Mouse (Mus musculus) MN1 (cell line): Measurements from ENCODE around the gene Tff1.

ENCODE experiments used
- DNase-seq: peaks from one replicate; pipeline ENCODE4 v3.0.0-alpha.2; 2016; ENCODE audit warnings: low spot score

The Tff1 gene

DNA sequence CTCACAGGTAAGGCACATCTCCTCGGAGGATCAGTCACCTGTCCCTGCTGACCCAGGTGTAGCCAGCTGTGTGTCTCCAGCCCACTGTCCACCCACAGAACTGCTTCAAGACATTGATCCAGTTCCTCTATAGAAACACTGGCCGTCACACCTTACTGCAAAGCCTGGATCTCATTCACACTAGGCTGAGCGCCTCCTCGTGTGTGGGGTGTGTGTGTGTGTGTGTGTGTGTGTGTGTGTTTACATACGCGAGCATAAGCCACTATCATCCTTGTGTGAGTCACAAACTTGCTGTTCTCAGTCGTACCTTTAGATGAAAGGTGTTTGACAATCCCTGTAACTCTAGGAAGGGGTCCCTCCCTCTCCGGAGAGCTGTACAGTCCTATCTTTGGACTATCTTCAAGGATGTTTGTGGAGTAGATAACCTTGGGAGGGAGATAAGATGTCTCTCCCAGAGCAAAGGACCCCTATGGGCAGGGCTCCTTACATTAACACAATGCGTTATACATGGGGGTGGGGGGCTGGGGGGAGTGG, 12.0 kb downstream of the Tff1 start:
- no peak for DNase-seq

DNA sequence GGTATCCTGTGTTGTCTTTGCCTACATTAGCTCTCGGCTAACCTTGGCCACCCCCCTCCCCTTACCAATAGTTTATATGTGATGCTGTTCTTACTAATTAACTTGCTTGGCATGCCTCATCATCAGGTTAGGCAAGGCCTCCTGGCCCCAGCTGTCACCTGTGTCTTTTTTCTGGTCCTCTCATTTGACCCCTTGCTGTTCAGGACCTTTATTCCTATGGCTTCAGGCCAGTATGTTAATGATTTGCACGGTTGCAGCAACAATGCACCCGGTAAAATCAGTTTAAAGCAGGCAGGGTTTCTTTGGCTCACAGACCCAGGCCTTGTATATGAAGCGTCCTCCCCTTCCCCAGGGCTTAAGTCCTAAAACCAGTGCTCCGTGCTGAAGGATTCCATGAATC, 12.6 kb downstream of the Tff1 start:
- no peak for DNase-seq

DNA sequence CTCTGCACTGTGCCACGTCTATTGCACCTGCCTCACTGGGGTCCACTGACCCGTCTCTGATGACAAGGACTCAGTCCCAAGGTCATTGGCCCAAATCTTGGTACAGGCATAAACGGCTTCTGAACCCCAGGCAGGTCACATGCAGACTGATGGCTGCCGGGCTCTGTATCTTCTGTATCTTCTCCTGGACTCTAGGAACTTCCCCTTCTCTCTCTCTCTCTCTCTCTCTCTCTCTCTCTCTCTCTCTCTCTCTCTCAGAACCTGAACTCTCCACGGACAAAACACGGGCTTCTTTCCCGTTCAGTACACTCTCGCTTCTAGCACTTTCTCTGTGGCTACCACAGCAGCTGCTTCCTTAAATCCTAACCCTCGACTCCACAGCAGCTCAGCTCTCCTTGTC, 19.1 kb downstream of the Tff1 start:
- DNase-seq: no peak

DNA sequence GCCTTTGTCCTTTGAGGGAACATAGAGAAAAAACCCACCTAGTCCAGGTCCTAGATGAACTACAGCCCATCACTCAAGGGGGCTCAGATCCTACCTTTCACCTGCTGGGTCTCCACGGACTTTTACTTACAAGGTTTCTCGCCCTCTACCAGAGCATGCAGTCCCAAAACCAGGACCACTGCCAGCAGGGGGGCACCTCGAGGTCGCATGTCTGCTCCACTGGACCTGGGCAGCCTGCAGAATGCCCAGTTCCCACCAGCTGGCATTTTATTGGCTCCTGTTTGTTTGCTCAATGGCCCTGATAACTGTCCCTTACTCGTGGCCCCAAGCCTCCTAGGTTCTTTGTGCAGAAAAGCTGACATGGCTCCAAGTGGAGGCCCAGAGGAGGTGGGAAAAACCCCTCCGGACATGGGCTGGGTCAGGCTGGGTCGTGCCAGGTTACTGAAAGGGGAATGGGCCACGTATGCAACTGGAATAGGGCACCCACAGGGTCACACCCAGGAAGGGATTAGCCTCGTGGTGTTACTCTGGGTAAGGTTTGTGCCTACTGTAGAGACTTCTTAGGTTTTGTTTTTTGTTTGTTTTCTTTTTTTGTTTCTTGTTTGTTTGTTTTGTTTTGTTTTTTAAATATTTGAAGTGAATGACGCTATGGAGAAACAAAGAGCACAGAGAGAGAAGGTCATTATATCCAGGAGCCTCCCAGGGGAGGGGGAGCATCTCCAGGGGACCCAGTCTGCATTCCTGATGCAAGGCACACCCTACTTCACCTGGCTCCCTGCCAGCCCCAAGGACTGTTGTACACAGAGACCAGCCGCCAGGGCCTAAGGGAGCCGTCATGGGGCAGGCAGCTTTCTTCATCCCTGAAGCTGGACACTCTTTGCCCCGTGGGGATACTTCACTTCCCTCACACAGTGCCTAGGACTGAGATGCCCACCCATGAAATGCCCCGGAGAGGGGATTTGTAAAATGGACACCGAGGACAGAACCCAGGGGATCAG, 20.7 kb downstream of the Tff1 start, which contains the start of gene Tff2:
TSS of gene Tff2 (minus strand) at position 243 of the 998 bp plus-strand sequence.
- no peak for DNase-seq

DNA sequence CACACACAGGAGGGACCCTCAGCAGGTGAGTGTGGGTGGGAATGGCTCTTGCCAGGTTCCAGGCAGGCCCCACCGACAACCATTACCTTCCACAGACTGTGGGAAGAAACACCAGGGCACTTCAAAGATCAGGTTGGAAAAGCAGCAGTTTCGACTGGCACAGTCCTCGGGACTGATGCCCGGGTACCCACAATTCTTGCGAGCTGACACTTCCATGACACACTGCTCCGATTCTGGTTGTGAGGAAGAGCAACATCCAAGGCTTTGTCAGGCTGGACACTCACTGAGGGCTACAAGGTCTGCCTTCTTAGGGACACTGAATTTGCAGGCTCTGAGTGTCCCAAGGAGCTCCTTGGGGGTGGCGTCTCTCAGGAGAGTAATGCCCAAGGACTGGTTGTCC, 23.0 kb downstream of the Tff1 start:
- no peak for DNase-seq

DNA sequence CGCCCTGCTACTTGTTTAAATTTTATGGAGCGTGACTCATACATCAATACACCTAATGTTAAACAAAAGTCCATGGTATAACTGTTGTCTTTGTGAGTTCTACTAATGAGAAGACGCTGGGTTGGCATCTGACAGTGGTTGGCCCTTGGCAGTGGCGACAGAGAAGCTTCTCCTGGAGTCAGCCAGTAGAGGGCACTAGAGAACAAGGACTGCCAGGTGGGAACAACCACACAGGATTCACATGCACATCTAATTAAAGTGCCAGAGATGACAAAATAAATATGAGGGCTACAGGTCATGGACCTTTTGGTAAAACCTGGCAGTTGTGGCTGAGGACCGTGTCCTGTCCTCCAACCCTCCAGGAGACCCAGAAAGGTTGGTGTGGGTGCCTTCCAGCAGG, 26.7 kb downstream of the Tff1 start:
- DNase-seq: peak; percentile 54

DNA sequence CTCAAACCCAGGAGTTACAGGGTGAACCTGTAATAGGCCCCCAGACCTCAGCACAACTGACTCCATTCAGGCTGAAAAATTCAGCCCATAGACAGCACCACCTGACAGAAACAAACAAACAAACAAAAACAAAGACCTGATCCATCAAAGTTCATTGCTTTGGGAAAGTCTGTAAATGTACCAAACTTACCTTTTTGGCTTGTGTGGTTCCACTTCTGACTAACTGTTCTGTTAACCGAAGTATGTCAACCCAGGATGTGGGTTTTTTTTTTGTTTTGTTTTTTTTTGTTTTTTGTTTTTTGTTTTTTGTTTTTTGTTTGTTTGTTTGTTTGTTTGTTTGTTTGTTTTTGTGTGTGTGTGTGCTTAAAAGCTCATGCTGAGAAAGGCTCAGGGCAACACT, 28.3 kb downstream of the Tff1 start:
- no peak for DNase-seq

DNA sequence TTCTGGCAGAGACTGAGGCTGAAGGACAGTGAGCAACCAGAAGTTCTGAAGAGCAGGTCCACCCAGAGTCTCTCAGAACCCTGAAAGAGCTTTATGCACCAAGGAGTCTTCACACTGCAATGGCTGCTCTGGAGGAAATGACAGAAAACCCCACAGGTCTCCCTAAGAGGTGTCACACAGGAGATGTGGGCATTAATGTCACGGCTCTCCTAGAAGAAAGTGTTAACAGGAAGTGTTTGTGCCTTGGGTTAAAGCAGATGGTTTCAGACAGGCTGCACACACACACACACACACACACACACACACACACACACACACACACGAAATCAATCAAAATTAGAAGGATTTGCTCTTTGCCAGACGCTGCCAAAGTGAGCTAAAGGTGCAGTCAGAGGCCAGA, 28.8 kb downstream of the Tff1 start:
- no peak for DNase-seq

DNA sequence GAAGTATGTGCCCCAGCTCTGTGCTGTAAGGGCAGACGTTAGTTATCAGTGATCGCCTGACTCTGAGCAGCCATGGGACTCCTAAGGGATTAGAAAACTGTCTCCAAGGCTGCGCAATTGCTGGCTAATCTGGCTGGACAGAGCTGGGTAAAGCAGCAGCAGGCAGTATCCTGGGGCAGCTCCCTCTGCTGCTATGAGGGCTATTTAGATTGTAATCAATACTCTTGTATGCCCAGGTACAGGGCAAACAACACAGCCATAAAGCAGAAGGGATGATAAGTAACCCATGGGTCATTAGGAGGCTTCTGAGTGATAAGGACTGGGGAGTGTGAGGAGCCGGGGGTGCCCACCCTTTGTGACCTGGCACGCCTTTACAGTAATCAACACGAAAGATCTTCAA, 30.2 kb downstream of the Tff1 start:
- no peak for DNase-seq

DNA sequence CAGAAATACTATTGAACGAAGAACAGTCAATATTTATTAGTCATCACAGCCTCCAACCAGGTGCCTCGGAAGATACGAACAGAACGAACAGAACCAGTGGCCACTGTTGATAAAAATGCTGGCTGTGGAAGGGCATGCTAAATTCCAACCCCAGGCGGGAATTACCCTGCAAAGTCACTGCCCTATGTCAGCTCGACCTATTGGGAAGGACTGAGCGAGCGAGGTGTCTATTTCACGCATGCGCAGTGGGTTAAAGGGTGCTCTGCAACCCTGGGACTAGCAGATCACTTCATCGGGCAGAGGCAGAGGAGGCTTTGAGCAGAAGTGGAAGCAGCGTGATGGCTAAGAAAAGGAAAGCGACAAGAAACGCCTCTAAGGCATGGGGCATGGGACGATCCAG, 31.3 kb downstream of the Tff1 start:
- no peak for DNase-seq

DNA sequence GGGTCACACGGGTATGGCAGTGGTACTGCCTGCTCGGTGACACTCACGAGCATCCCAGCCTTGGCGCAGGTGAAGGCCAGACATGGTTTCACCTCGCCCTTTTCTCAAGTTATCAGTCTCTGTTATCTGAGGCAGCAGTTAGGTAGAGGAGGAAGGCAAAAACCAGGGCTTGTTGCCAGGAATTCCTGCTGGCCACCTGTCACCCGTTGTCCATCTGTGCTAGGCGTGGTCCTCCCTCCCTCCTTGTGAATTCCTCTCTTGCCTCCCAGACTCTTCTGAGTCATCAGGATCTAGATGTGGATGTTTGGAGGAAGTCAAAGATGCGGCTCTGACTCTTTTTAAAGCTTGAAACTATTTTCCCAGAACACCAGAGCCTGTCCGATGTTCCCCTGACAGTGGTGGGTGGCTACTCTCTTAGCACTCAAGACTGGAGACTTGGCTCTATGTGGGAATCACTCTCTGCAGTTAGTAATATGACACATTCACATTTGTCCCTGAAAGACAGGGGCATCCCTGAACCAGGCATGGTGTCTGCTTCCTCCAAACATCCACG, 33.7 kb downstream of the Tff1 start:
- no peak for DNase-seq

DNA sequence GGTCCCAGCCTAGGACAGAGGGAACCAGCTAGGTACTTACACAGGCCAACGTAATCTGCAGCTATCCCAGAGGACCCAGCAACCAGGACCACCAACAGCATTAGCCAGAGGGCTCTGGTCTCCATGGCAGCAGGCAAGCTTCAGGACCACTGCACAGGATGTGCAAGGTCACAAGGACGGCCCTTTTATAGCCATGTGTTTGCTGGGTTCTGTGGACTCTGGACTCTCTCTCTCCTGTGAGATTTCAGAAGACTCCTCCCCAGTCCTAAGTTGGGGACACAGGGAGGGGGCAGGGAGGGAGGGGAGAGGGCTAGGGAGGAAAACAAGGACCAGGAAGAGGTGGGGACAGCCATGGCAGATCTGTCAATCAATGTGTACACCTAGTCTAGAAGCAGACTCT, 35.6 kb downstream of the Tff1 start, which contains the start of gene Tff3:
TSS of gene Tff3 (minus strand) at position 195 of the 400 bp plus-strand sequence.
- DNase-seq: no peak

DNA sequence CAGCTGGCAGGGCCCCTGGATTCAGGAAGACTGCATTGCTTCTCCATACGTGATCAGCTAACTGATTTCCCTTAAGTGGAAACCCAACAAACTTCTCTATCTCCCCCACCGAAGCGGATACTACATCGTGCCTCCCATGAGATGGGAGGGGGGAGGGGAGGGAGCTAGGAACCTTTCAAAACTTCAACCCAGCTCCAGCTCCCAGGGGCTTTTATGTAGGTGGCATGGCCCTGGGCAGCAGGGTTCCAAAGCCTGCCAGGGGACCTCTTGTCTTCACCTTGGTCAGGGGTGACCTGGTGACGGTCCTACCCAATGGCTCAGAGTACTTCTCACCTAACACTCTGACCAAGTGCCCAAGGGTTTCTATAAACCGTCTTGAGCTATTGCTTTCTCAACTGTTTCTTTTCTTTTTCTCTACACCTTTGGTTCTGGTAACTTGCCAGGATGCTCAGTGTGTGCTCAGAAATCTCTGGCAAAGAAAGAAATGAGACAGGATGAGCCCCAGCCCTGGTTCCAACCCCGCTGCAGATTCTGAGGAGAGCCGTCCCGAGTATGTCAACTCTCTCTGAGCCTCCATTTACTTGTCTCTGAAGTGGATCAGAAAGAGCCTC, 36.3 kb downstream of the Tff1 start:
- DNase-seq: no peak

DNA sequence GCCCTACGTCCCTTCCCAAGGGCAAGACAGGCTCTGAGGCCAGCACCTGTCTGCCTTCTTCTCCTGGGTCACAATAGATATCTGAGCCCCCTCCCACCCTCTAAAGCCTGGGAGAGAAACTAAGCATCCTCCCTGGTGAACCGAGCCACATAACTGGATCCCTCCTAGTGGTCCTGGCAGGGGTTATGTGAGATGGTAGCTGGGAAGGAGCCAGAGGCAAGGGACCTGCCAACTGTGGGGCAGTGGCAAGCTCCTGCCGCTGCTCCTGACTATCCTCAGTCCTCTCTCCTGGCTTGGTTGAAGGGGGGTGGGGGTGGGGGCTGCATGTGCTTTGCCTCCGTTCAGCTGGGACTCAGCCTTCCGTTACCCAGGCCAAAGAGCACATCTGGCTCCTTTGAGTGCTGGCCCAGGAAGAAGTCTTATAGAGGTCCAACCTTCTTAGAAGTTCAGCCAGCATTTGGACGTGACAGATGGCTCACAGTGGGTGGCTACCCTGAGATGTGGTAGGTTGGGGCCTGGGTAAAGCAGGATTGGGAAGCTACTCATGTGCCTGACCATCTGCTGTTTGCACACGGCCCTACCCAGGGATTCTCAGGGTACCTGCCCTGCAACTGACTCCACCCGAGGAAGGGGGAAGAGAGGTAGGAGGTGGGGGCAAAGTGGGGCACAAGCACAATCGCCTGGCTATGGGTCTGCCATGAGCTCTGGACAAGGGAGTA, 39.4 kb downstream of the Tff1 start:
- DNase-seq: no peak

DNA sequence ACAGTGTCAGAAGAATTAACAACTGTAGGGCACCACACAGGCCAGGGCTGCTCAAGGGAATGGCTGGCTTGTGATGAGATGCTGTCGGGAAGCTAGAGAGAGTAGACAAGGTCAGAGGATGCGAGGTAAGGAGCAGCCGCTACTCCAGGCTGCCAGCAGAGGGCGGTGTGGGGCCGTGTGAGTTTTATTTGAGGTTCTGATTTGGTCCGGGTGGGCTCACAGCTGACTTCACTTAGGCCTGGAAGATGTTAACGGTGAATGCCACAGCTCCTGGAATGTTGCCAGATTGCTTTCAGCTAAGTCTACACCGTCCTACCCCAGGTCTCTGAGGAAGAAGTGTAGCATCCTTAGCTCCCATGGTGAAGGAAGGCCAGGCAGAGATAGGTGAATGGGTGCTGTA, 43.1 kb downstream of the Tff1 start:
- DNase-seq: no peak

DNA sequence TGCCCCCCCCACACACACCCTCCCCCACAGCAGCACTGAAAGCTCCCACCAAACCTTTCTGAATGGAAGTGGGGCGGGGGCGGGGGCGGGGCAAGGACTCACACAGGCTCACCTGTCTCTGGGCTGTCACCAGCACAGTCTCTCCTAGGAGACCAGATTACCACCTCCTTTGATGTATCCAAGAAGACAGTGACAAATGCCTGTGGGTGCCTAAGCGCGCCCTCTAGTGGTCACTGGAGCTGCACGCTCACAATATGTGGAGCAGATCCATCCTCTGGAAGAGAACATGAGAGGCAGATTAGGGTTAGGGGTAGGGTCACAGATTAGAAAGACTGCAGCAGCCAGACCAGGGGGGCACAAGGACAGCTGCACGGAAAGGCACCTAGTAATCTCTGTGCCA, 45.6 kb downstream of the Tff1 start:
- peak; percentile 13 for DNase-seq

DNA sequence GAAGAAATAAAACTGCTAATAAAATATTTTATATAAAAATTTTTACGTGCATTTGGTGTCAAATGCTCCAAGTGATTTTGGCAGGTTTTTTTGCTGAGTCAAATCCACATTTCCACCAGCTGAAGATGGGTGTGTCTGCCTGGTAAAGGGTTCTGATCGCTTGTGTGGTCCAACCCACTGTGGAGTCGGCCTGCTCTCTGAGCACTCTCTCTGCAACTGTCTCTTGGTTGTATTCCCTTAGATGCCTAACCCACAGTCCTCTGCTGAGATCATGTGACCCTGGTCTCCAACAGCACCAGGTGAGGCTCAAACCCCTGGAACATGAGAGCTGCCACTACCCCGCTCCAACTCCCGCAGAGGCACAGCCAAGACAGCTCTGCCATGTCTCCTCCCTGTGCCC, 47.1 kb downstream of the Tff1 start:
- DNase-seq: no peak

DNA sequence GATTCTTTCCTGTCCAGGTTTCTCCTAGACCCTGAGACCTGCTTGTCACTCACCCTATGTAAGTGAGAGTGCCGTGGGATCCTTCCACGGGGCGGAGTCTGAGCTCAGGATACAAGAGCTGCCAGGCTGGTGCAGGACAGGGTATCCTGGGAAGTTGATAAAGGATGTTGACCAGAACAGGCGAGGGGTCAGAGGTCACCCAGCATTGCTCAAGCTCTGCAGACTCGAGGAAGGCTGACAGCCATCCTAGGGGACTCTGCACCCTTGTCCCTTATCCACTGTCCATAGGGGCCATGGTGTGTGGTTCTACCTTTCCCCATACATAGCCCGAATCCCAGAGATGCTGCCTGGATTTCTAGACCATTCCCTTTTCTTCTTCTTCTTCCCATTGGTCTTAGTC, 49.0 kb downstream of the Tff1 start:
- DNase-seq: no peak

DNA sequence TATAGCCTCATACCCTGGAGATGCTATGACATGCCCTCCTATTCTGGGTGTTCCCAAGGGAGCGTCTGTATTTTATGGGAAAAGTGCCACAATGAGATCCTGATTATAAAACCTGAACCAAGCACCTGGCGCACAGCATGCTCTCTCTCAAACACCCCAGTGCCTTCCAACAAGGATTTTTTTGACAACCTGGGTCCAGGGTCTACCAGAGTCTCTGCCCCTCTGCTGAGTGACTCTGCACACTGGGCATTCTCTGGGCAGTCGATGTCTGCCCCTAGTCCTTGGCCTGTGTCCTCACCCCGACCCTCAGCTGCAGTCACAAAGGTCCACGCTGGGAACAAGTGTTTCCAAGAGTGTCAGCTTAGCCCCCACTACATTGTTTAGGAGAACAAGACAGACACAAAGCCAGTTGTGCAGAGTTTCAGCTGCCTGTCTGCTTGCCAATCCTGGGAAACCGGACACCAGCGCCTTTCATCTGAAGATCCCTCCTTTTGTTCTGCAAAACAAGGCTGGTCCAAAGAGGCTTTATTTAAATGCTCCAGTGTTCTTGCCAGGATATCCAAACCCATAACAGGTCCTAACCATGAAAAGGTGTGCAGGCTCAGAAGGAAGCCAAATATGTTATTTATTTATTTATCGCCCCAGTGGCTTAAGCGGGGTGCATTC, 51.8 kb downstream of the Tff1 start:
- DNase-seq: no peak
